Mouse (Mus musculus) layer of hippocampus, postnatal 36 days (tissue): ENCODE measurements at regions not wholly inside any gene's neighbourhood (a gene's known extent, or its start where the extent isn't known, plus 50 kb on each side); places are given as distances from the start of the nearest gene placed in this dataset.

ENCODE experiments used
- DNase-seq, 2 experiments: peaks; one replicate each; pipeline ENCODE4 v3.0.0; 2022

DNA sequence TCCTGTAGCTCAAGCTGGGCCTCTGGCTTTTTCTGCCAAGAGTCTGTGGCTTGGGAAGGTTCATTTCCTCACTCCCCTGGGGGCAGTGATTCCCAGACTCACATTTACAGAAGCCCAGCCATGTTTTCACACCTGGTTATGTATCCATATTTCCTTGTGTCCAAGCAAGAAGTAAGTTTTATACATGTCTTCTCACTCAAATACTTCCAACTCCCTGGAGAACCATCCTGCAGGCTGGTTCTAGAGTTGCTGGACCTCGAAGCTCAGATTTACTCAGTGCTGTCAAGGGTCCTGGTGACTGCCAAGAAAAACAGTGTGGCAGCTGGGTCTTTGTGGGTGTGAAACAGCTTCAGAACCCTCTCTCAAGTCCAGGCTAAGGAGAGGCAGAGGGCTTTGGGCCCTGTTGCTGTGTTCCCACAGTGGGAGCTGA lies 537.6 kb upstream of the Nrp1 start:
- no peak for DNase-seq

DNA sequence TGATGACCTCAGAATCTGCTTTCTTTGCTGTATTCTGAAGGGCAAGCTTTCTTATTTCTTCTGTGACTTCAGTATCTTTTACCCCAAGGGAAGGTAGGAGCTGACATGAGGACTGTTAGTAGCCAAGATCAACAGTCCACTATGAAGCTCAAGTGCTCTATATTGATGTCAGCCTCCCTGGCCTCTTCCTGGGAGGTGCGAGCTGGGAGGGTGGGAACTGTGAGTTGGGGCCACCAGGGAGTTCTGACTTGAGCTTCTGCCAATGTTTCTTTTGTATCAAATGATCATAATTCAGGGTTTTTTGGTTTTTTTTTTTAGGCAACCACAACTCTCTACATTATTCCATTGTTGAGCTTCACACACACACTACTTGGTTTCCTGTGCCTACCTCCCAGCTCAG lies 536.8 kb upstream of the Nrp1 start:
- no peak for DNase-seq

DNA sequence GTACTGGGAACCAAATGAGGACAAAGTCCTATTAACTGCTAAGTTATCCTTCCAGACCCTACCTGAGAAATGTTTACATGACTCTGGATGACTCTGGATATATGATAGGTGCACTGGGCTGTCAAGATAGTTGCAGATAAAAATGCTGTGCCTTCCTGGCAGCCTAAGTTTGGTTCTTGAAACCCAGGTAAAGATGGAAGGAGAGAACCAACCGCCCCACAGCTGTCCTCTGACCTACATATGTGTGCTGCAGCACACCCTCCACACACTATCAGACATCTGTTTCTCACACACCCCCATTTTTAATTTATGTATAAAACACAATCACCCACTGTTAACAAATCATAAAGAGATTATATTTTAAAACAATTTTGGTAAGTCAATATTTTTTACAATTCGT lies 533.4 kb upstream of the Nrp1 start:
- no peak for DNase-seq

DNA sequence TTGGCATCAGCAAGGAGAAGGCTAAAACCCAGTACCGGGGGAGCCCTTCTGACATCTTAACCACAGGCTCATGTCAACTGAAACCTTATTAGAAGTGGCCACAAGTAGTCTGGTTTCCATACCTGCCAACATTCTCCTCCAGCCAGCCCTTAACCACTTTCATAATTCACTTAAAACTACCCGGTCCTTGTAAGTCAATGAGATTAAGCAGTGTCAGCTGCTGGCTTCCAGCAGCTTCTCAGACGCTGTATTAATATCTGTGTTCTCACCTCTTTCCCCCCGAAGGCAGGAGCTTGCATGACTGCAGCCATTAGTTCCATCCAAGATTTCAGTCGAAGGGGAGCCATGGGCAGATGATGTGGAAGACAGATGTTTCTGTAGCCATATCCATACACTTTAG lies 530.6 kb upstream of the Nrp1 start:
- no peak for DNase-seq

DNA sequence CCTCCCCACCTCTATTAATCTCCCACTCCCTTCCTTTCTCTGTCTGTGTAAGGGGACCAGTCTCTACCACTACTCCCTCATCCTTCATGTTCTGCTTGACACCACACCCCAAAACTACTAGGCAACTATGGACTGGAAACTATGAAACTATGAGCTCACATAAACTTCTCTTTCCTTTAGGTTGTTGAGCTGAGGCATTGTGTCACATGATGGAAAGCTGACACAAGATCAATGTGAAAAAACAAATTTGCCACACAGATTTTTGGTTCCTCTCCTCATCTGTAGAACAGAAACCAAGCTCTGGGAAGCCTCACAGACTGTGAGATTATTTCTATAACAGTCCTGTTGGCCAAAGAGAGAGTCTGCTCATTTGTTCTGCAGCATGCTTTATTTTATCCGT lies 528.7 kb upstream of the Nrp1 start:
- no peak for DNase-seq

DNA sequence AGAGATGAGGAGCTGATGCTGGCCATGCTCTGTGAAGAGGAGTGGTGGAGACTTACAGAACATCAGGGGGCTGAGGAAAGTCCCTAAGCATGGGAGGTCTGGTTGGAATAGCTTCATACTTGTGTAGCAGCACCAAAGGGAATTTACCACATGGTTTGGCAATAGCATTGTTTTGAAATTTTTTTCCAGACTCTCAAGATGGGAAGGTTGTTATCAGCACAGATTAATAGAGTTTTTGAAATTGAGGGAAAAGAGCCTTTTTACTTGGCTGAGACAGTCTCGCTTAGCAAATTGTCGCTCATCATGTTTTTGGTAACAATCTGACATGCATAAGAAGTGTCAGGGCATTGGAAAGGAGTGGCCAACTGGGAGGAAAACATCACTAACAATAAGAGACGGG lies 524.4 kb upstream of the Nrp1 start:
- DNase-seq, result no peak

DNA sequence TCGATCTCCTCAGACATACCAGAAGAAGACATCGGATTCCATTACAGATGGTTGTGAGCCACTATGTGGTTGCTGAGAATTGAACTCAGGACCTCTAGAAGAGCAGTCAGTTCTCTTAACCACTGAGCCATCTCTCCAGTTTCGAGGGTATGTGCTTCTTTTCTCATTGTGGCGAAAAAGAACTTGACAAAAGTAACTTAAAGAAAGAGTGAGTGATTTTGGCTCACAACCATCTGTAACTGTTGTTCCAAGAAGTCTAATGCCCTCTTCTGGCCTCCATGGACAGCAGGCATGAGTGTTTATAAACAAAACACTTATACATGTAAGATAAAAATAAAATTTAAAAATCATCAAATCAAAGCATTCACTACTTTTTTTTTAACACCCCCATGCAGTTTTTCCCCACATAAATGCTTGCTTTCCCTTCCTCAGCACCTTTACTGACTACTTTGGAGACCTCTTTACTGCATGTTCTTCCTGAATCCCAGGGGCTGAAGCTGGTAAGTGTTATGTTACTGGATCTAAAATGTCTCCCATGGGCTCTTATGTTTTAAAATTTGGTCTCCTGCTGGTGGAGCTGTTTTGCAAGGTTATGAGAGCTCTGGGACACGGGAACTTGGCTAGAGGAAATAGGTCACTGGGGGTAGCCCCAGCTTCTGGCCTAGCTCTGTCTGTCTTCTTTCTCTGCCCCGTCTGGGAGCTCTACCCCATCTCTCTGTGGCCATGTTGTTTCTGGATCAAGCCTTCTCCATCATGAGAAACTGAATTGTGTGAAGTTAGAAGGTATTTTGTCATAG lies 521.8 kb upstream of the Nrp1 start:
- no peak for DNase-seq

DNA sequence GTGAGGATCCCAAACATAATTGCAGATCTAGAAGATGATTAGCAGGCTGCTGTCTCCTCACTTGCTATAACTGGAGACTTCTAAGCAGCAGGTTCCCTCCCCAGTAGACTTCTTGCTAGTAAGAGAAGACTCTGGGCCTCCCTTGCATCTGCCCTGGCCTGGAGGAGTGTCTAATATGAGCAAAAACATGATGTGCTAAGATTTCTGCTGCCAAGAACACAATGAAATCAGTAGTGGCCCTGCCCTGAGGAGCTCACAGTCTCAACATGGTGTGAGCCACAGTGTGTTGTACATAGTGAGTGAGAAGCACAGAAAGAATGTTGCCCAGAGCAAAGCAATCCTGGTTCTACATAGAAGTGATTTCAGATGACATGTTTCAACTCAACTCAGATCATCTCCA lies 520.1 kb upstream of the Nrp1 start:
- DNase-seq, result no peak

DNA sequence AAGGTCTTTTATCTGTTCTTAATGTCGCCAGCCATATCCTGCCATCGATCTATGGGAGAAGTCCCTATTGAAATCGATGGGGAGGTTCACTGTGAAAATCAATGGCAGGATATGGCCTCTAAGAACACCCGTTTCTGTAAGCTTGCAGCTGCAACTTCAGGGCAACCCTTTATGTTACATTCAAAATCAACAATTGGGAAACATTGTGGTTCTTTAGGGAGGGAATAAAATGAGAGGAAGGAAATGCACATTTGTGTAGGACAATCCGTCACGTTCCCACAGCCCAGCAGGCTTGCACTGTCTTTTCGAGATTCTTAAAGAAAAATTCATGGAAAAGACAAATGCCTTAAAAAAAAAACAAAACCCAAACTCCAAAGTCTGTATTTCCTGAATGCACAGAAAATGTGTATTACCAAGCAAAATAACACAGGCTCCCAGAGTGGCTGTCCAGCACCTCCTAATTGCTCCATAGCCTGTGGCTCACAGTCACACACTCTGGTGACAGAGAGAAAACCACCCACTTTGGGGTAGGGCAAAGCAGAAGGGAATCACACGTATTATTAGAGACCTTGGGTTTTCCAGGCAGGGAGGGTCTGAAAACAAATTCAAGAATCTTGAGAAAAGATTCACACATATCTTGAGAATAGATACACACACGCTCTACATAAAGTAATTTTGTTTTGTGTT lies 510.9 kb upstream of the Nrp1 start:
- no peak for DNase-seq

DNA sequence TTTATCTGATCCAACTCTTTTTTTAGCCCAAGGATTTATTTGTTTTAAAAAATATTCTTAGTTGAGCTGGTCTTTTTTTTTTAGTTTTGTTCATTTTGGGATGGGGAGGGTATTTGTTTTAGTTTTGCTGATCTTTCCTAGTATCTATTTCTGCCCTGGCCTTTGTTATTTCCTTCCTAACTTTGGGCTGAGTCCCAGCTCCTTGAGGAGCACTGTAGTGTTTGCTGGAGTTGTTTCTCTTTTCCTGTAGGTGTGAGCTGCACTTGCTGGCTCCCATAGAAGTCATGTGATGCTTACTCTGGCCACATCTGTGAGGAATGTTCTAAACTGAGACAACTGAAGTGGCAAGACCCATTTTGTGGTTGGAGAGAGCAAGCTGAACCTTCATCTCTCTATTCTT lies 508.5 kb upstream of the Nrp1 start:
- no peak for DNase-seq

DNA sequence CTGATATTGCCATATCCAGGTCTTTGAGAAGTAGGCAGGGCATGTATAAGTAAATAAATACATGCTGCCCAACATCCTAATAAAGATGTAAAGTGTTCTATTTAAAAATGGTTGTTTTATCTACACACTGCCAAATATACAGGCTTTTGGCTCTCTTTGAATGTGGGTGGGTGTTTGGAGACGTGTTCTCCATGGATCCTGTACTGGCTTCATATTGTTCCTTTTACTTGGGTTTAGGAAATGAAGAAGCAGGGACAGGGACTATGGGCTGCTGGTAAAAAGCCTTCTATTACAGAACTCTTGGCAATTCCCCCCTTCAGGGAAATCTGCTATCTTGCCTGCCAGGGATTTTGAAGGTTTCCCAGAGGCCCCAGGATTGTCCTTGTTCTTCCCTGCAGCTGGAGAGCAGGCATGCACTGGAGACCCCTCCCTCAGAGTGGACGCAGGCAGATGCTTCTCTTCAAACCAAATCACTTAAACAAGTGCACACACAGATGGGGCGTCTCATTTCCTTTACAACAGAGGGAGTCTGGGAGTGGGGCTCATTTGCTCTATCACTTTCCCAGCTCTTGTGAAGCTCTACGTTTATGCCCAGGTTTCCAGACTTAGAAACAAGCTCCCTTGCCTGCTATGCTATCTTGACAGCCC lies 502.6 kb upstream of the Nrp1 start:
- no peak for DNase-seq

DNA sequence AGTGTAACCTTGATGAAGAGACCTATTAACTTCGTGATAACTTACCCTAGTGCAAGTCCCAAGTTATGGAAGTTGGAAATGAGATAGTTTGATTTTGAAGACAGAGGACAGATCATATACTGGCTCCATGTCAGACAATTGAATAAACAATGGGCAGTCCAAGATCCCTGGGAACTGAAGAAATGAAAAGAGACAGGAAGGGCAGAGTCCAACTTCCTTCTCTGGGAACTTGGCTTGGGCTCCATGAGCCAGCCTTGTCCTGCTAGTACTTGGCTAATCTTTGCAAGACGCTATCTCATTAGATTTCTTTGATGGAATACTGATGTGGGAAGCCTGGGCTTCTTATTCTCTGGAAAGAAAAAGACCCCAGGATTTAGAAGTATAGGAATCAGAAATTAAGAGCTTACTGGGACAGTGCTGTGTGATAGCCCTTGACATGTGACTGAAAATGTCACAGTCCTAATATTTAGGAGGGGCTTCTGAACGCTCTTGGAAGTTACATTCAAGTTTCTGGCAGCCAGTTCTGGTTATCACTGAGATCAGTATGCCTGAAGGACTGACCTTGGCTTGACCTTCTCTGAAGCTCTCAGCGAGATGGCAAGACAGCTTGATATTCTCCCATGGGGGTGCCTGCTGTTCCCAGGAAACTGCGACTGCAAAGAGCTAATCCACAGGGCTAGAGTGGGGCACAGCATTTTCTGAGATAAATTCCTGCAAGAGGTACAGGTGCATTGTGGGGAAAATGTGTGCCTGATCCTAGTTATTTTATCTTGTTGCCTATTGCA lies 501.9 kb upstream of the Nrp1 start:
- no peak for DNase-seq

DNA sequence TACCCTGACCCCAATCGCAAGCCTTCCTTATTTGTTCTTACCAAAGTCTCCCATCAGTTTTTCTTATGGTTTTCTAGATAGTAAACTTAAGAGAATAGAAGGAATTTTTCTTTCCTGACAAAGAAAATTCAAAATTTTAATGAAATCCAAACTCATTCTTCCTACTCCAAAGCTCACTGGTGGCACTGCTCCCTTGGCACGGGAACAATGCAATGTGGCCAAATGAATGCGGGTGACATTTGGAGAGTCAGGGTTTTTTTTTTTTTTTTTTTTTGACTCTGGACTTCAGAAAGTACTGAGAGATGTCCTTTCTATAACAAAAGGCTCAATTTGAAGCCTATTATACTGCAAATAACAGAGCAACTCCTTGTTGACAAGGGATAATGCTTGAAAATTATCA lies 499.4 kb upstream of the Nrp1 start:
- DNase-seq, result no peak

DNA sequence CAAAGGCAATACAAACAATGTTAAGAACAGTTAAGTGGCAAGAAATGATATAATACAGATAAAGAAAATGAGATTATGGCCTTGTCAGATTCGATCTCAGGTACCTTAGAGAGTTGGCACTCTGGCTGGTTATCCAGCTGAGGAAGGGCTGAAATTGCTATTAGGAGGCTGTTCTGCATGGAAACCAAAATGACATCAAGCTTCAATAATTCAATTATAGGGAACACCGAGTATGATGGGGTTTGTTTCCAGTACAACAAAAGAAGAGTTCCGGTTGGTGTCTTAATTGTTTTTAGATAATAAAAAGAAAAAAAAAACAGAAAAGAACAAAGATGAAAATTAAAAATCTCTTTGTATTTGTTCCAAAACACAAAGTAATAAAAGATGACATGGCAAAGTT lies 498.0 kb upstream of the Nrp1 start:
- no peak for DNase-seq

DNA sequence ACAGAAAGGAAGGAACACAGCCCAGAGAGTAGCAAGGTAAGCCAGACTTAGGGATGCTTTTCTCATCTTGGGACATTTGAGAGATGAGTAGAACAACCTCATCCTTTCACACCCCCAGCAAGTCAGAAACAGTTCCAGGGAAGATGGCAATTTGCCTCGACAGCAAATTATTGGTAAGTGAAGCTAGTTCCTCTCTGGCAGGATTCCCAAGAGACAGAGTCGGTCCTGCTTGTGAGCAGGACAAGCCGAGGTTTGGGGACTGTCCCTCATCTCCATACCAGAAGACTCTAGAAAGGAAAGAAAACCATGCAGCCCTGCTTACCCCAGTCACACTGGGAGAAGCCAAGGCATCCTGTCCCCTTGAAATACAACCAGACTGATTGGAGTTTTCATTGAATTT lies 497.5 kb upstream of the Nrp1 start:
- no peak for DNase-seq

DNA sequence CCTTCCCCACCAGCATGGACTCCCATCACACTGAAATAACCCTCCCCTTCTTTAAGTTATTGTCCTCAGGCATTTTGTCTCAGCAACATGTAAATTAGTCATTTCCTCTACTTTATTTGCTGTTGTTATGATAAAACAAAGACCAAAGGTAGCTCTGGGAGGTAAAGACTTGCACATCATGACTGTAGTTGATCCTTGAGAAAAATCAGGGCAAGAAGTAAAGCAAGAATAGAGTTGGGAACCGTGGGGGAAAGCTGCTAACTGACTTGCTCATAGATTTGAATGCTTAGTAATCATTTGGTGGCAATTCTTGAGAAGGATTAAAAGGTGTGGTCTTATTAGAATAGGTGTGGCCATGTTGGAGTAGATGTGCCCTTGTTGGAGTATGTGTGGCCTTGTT lies 473.8 kb upstream of the Nrp1 start:
- DNase-seq, result no peak

DNA sequence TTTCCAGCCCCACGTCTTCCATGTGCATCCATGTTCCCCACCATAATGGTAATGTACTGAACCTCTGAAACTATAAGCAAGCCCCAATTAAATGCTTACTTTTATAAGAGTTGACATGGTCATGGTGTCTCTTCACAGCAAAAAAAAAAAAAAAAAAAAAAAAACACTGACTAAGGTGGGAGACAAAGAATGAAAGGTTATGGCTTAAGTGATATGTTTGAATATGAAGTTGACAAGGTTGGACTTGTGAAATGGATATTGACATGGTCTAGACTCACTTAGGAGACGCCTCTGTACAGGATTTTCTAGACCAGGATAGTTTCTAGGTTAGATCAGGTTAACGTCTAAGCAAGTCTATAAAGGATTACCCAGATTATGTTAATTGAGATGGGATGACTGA lies 473.2 kb upstream of the Nrp1 start:
- no peak for DNase-seq

DNA sequence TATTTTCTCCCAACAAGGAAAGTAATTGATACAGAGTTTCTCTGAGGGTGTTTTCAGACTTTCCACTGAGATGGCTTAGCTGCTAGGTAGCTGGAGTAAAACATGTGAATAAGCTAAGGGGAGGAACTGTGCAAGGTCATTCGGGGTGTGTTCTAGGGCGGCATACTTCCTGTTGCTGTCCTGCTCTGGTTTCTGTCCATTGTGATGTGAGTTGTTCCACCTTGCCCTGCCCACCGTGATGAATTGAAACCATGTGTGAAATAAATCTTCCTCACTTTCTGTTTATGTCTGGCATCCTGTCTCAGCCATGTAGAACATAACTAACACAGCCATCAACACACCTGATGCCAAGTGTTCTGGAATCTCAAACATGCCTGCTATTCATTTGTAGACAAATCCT lies 472.6 kb upstream of the Nrp1 start:
- no peak for DNase-seq

DNA sequence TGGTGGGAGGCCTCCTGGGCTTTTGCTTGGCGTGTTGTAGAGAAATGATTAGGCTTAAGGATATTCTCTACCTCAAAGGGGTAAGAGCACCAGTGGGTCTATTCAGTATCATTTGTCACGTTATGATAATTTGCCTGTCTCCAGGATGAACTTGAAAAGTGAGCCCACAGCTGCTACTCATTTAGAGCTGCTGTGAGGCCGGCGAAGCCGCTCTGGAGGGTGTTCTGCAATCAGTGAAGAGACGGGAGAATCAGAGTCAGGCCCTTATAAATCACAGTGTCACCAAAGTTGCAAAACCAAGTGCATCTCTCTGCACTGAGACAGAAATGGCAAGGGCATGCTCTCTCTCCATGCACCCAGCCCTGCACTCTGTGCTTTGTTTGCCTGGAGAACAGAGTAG lies 467.7 kb upstream of the Nrp1 start:
- DNase-seq, result no peak

DNA sequence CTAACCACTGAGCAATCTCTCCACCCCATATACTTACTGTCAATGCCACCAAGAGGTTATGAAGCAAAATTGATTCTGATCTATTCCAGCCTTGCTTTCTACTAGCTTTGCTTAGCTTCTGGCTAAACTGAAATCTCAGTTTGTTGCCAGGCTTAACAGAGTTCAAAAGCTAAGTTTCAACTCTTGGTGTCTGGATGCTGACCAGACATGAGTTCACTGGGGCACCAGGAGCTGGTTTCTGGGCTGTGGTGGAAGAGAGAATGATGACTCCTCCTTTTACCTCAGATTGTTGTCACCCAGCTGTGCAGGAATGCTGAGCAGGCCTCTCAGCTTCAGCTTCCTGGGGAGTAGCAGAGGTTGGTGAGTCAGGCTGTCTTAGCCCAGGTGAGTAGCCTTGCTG lies 464.1 kb upstream of the Nrp1 start:
- DNase-seq, result no peak

DNA sequence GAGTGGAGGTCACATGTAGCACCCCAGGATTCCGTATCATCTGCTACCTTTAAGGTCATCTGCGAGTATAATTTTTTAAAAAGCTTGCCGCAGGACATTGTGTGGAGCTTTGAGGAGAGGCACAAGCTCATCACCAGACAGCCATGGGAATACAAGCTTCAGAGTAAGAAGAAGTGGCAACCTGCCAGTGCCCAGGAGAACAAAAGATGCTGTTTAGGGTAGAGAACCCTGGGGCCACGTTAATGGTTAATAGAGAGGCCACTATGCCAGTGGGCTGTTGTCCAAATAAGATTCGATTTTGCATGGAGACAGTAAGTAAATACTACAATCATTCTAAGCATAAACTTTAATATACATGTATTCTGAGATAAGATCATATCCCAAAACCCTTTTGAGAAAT lies 450.0 kb upstream of the Nrp1 start:
- no peak for DNase-seq

DNA sequence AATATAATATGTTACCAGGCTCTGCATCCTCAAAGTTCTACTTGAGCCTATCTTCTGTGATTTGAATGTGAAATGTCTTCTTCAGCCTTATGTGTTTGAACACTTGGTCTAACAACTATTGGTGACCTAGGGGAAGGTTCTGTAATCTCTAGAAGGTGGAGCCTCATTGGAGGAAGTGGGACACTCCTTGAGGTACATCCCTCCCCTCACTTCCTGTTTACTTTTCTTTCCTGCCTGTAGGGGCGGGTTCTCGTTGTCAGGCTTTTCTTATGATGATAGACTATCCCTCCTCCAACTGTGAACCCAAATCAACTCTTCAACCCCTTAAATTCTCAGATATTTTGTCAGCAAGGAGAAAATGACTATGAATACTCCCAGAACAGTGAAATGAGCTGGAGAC lies 448.8 kb upstream of the Nrp1 start:
- DNase-seq, result no peak

DNA sequence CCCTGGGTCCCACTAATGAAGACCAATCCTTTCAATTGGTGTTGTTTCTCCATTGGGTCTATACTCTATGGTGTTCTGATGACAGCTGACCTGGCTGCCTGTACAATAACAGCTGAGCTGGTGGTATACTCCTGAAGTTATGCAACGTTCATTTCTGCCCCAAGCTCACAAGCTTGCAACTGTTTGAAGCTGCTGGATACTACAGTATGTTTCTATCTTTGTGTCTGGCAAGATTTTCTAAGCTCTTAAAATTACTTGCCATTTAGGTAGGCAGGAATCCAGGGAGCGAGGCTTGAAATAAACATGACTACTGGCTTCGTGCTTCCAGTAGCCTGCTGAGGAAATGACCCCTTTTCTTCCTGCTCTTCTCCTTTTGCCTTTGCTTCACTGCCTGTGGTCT lies 444.3 kb upstream of the Nrp1 start:
- DNase-seq, result no peak
